Mouse (Mus musculus) right cerebral cortex, adult 18-20 months (tissue): ENCODE data around the gene Plxnb1.
A peak's percentile ranks its signal among the peaks of the same experiment; 100 is the strongest.

Experiments
- DNase-seq: peaks from one replicate; pipeline ENCODE4 v3.0.0; 2022; ENCODE audit warnings: mixed read lengths

Plxnb1 gene

DNA sequence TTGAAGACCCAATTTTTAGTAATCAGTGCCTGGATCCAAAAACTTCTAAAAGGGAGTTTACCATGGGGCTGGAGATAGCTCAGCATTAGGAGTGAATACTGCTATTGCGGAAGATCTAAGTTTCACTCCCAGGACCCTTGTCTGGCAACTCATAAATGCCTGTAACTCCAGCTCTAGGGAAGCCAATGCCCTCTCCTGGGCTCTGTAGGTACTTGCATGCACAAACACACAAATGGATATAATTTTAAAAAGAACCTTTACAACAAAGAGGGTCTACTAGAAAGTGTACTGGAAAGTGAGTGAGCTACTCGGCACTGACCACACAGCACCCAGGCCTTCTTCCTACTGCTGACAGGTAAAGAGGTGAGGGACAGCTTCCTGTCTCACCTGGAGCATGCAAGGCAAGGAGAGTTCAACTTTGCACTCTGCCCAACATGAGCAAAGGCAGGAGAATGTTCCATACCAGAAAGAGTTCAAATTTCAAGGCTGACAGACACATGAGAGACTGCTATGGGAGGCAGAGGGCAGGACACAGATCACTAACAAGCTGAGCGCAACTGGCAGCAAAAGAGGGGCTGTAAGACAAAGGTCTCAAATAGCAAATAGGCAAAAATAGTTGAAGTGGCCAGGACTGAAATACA lies 27.0 kb upstream of the Plxnb1 start:
- DNase-seq, result no peak

DNA sequence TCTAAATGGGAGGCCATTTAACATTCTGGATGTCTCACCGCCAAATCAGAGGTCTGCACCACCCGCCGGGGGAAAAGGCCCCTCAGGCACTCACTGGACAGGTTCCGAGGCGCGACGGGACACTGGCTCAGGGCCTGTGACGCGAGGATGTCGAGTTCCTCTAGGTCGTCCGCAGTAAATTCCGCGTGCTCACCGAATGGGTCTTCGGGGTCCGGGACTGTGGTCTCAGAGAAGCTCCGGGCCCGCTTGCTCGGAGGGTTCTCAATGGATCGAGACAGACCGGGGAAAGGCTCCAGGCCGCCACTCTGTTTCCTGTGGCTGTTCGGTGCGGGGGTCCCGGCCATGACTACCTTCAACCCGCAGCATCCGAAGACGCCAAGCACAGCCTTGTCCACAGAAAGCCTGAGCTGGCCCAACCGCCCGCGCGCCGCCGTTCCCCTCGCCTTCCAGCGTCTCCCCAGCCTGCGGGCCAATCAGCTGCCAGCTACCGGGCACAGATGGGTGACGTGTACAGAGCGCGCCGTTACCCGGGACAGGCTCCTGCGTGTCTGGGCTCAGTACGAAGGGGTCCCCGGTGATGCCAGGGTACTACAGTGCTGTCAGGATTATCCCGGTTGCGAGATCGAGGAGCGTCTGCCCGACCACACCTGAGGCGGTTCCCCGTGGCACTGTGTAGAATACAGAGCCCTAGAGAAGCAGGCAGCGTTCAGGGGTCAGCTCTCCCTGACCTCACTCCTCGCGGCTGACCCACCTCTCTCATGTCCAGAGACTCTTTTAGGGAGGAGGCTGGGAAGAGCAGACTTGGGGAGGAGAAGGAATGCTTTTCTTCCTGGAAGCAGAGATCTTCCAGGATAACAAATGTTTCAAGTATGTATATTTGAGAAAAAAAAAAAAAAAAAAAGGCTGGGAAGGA lies 21.3 kb upstream of the Plxnb1 start, which contains the start of gene Atrip:
Gene Atrip, minus strand, starts transcription at position 464 of the 913 bp plus-strand sequence.
- DNase-seq, result peak; percentile 96

DNA sequence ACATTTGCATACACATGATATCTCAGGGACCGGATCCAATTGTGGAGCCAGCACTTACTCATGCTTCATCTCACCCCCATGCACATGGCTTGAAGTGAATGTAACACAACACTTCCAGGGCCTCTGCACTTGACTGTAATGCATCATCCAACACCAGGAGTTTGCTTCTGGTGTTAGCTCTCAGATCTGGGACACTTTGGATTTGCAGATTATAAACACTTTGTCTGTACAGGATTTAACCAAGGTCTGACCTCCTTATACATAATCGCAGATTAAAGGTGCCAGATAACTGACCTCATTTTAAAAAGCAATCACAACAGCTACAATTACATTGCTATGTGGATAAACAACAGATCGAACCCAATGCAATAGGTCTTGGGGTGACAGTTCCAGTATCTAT lies 14.7 kb upstream of the Plxnb1 start:
- no peak for DNase-seq

DNA sequence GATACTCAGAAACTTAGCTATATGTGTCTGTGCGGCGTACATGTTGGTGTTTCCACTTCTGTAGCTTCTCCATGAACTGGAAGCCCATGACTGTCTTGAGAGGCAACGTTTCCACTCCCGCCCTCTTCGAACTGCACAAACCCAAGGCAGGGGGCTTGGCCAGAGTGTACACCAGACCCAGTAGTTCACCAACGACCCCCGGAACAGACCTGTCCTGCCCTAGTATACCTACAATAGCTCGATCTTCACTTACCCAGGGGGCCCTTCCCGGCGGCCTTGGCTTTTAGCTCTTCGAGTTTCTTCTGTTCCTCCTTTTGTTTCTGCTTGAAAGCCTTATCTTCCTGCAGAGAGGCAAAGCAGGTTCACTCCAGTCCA lies 13.5 kb upstream of the Plxnb1 start:
- no peak for DNase-seq

DNA sequence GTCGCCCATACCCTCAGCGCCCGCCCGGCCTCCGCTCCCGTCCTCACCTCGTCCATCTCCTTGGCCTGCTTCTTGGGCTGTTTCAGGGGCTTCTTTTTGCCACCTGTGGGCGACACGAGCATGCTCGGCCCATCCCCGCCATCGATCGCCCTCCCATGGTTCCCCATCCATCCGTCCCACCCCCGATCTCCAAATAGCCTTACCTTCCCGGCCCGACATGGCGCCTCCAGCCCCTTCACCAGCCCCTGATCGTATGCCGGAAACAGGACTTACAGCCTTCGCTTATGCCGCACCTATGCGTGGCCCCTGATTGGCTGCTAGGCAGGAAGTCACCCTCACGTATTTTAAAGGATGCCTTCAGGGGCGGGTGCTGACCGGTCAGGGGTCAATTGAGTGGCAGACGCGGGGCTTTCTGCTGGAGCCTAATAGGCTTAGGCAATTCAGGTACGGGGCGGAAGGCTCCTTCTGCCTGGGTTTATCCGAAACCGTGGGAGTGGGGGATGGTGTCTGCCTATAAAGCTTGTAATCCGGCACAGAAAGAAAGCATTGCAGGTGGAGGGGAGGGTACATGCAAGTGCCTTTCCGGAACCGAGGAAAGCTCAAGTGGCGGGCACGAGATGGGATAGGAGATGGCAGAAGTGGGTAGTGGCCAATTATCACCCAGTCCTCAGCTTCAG lies 12.9 kb upstream of the Plxnb1 start, which contains the start of the genes Ccdc51 and Tma7:
Gene Ccdc51, plus strand, starts transcription at position 370 of the 677 bp plus-strand sequence.
Gene Tma7, minus strand, starts transcription at position 464 of the 677 bp plus-strand sequence.
- DNase-seq, result peak; percentile 94

DNA sequence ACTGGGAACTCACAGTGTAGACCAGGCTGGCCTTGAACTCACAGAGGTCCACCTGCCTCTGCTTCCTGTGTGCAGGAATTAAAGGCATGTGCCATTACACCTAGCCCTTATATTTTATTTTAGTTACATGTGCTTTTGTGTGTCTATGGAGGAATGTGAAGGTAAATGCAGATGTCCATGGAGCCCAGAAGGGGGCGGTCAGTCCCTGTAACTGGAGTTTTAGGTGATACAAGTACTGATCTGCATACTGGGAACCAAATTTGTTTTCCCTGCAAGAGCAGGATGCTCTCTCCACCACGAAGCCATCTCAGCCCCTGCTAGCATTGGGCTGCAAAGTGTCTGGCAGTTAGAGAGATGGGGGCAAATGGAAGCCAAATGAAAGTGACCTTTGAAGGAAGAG lies 10.3 kb upstream of the Plxnb1 start:
- DNase-seq, result no peak

DNA sequence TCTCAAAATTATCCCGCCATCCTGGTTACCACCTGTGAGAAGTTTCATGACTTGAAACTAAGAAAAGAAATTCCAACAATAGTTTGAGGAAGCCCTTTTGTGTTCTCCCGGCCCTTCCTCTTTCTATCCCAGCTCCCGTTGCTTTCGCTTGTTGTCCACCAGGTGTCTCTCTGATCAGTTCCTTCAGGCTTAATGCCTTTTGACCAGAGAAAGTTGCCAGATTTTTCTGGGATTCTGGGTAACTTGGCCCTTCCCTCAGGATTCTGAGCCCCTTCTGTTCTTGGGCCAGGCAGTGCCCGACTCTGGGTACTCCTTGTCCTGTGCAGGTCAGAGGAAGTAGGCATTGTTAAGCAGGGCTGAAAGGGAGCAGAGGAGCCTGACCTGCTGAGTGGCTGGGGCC lies 7.2 kb upstream of the Plxnb1 start:
- DNase-seq, result peak; percentile 40

DNA sequence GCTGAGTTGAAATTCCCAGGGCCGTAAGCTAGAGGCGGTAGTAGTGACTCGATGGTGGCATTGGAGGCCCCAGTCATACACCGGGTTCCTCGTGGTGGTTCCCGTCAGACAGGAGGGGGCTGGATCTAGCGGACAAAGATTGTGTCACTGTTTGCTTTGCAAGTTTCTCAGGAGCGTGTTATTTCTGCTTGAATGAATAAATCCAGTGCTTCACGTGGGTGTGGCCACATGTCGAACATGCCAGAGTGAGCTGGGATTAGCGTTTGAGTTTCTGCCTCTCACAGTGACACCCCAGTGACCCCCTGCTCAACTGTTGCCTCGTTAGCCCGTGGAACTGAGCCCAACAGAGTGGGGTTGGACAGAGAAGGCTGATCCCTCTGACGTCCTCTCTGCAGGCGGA lies 4.7 kb upstream of the Plxnb1 start:
- DNase-seq, result peak; percentile 24

DNA sequence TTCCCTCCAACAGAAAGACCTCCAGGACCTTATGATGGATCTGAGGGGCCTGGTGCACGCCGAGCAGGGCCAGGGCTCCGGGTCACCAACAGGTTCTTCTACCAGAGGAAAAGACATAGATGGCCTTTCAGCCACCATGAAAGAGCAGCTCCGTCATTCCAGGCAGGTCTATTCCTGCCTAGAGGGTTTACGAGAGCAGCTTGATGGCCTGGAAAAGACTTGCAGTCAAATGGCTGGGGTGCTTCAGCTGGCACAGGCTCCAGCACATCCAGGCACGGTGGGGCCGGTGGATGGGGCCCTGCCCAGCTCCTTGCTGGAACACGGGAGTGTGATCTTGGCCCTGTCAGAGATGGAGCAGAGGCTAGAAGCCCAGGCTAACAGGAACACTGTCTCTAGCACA lies 3.4 kb upstream of the Plxnb1 start:
- DNase-seq, result no peak

DNA sequence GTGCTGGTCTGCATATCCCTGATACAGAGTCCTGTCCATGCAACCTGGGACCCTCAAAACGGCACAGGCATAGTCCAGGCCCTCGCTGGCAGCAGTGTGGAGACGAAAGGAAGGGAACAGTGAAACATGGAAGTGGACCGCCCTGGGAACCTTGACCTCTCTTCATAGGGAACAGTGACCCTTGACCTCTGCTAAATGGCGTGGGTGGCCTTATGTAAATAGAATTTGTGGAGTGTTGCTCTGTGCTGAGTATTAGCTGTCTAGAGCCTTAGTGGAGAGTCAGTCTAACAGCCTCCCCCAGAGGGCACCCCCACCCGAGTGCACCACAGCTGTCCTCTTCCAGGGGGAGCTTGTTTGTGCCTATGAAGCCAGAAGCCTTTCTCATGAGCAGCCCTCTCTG lies 2.4 kb upstream of the Plxnb1 start:
- DNase-seq, result no peak

DNA sequence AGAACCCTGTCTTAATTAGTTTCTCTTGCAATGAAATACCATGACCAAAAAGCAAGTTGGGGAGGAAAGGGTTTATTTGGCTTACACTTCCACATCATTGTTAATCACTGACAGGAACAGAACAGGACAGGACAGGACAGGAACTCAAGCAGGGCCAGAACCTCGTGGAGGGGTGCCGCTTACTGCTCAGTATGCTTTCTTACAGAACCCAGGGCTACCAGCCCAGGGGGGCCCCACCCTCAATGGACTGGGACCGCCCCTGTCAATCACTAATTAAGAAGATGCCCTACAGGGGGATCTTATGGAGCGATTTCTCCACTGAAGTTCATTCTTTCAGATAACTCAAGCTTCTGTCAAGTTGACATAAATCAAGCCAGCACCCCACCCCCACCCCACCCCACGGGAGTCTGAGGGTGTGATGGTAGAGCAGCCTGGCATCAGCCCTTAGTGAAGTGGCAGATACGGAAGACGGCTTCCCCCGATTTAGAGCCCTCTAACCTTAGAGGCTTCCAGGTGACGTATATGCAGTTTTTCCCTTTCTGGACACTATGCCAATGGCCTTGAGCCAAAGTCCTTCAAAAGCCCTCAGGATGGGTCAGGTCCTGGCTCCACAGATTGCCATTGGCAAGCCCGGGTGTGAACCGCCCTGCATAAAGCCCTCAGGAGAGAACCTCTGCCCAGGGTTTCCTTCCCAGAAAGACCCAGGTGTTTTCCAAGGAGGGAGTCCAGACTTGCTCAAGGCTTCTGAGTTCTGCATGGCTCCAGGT lies 1.2 kb upstream of the Plxnb1 start:
- DNase-seq, result no peak

DNA sequence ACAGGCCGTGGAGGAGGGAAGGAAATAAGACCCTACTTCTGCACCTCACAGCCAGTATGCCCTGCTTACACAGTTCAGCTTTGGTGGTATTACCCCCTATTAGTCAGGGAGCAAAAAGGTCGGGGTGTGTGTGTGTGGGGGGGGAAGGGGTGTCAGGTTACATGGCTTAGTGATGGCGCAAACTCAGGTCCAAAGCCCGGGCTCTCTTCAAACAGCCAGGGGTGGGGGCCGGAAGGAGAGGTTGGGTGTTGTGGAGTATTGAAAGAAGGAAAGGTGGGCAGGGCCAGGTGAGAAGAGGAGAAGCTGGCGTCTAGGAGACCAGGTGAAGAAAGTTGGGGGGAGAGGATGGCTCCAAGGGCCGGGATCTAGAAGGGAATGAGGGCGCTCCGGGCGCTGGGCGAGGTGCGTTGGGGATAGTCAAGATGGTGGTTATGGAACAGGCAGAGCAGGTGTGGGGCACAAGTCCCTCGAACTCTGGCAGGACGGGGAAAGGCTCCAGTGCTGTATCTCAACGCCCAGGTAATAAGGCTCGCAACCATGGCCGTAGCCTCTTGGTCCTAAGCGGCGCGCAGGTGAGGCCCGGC lies 544 bp upstream of the Plxnb1 start:
- no peak for DNase-seq

DNA sequence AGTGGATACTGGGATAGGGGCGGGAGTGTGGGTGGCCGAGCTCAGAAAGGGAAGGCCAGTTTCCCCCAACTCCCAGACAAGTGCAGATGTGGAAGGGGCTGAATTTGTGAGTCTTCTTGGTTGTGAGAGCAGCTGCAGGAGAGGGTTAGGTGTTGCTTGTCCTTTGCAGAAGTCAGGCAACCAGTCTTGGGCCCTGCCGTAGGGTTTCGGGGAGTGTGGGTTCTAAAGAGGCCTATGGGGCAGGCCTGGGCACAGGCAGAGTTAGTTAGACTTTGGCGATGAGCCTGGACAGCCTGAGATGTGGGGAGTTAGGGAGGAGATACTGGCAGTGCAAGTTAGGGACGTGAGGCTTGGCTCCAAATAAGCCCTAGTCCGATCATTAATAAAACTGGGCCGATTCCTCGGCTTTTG lies 1.1 kb downstream of the Plxnb1 start:
- peak; percentile 35 for DNase-seq

DNA sequence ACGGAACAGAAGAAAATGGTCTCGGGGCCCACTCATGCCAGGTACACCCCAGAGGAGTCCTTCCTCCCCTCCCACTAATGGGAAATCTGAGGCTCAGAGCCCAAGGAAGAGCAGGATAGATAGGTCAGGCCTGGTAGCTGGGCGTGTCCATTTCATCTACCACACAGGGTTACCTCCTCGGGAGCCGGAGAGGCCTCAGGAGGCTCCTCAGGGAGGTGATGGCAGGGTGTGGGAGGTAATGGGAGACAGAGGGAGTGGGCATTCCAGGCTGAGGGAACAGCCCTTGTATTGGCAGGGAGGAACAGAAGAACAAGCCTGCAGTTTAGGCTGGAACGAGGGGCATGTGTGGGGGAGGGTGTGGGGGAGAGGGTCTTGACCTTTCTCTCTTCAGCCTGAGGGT lies 1.7 kb downstream of the Plxnb1 start:
- DNase-seq, result no peak

DNA sequence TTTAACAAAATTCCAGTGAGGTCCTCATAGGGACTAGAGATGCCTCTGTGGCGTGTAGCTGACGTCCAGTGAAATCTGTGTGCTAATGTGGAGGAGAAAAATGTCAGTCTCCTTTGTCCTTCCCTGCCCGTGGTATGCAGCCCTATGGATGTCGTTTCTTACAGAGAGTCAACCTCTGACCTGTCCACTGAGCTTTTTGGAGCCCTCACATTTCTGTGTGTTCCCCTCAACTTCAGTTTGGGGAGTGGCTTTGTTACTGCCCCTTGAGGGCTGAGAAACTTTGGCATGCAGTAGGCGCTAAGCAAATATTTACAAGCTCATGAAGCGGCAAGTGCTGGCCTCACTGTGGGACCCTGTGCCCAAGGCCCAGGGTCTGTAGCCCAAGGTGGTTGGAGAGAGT lies 2.1 kb downstream of the Plxnb1 start:
- DNase-seq, result no peak

DNA sequence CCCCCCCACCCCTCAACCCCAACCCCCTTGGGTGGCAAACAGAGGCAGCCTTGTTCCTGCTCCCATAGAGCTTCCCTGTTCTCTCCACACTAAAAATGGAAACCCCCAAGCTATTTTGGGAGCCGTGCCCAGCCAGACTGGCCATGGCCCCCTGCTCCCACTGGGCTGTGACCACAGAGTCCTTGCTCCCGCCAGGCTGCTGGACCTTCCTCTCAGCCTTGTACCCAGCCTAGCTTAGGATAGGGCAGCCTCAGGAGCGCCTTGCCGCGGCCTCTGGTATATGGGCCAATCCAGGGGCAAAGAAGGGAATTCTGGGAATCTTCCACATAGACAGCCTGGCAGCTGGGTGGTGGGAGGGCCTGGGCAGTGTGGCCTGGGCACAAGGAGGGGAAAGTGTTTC lies 2.6 kb downstream of the Plxnb1 start:
- peak; percentile 79 for DNase-seq

DNA sequence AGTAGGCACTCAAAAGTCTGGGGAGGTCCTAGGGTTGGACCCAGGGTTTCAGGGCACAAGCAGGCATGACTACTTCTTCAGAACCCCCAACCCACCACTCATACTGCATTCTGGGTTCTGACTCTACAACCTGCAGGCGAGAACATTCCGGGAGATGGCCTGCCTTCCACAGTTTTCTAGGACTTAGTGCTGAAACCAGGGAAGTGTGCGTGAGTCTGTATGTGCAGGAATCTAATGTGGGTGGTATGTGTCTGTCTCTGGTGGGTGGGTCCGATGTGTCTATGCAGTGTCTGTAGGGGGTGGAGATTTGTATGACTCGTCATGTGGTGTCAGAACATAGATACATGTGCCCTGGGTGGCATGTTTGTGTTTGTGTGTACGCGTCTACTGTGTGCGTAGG lies 3.2 kb downstream of the Plxnb1 start:
- DNase-seq, result no peak

DNA sequence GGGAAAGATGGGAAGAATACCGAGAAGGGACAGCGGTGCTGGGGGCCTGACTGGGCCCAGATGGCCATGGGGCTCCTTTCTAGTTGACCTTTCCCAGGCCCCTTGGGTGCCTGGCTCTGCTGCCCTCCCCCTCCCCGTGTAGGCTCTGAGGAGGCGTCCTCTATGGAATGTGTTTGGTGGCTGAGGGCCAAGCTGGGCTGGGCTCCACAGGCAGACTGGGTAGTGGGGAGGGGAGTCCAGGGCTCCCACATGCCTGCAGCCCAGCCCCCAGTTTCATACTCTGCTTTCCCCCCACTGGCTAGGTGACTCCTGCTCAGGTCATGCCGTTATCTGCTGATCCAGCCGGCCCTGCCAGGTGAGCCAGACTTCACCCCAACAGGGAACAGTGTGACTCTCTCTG lies 3.8 kb downstream of the Plxnb1 start:
- peak; percentile 42 for DNase-seq

DNA sequence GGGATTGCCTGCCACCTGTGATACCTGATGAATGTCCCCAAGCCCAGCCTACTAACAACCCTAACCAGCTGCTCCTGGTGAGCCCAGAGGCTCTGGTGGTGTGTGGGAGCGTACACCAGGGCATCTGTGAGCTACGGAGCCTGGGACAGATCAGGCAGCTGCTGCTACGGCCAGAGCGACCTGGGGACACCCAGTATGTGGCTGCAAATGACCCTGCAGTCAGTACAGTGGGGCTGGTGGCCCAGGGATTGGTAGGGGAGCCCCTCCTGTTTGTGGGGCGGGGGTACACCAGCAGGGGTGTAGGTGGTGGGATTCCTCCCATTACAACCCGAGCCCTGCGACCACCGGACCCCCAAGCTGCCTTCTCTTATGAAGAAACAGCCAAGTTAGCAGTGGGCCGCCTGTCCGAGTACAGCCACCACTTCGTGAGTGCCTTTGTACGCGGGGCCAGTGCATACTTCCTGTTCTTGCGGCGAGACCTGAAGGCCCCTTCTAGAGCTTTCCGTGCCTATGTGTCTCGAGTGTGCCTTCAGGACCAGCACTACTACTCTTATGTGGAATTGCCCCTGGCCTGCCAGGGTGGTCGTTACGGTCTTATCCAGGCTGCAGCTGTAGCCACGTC lies 5.2 kb downstream of the Plxnb1 start:
- DNase-seq, result no peak

DNA sequence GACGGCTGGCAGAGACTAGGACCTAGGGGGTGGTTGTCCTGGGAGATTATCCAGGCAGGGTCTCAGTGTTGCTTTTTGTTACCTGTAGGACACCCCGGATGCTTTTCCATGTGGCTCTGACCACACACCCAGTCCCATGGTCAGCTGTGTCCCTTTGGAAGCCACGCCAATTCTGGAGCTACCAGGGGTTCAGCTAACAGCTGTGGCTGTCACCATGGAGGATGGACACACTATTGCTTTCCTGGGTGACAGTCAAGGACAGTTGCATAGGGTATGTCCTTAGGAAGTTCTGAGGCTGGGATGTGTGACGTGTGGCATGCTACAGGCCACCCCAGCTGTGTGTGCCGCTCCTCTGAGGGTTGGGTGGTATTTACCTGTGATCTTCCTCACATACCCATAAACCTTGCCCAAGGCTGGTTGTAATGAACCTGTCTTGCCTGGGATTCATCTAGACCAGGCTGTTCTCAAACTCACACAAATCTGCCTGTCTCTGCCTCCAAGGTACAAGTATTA lies 6.8 kb downstream of the Plxnb1 start:
- no peak for DNase-seq

DNA sequence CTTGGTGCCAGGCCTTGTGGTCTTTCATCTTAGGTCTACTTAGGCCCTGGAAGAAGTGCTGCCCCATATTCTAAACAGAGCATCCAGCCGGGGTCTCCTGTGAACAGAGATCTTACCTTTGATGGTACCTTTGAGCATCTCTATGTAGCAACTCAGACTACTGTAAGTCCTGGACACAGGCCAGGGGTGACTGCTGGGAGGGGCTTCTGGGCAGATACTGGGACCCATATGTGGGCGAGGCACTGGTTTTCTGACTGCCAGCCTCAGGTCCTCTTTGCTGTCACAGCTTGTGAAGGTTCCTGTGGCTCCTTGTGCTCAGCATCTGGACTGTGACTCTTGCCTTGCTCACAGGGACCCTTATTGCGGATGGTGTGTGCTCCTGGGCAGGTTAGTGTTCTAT lies 7.4 kb downstream of the Plxnb1 start:
- no peak for DNase-seq

DNA sequence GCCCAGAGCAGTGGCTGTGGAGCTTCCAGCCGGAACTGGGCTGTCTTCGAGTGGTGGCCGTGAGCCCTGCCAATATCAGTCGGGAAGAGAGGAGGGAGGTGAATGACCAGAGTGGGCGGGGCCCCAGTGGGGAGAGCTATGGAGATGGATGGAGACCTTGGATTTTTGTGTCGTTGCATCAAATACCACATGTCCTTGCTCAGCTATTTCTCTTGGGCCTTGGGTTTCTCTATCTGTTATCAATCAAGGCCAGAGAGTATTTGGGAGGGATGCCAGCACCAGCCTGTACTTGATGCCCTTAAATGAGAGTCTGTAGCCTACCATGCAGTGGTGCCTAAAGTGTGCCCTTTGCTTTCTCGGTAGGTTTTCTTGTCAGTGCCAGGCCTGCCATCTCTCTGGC lies 8.1 kb downstream of the Plxnb1 start:
- DNase-seq, result no peak
